Mouse (Mus musculus) lung, embryonic 14.5 days (tissue): Measurements from ENCODE around the gene Kcnd3. TPM values are rescaled to one million over a fixed set of nuclear protein-coding genes. Genes with fewer than 3 reads are reported as not detected.

Experiments used
- ATAC-seq: fragments of 200-750 bp; cut with Nextera tagmentation; 2 replicates; pipeline ENCODE4 v1.8.0; 2017; ENCODE audit warnings: mild to moderate bottlenecking, moderate TSS enrichment, moderate library complexity; ENCODE audit not compliant: insufficient read depth
- DNase-seq: peaks from one replicate; pipeline ENCODE4 v3.0.0-alpha.2; 2015
- H3K27ac ChIP-seq: fragments of 300-500 bp; sonication (generic); 2 replicates; pipeline ENCODE4 v1.5.1; 2014; ENCODE audit warnings: low read depth, mild to moderate bottlenecking, moderate library complexity
- H3K27me3 ChIP-seq: fragments of 300-500 bp; sonication (generic); 2 replicates; pipeline ENCODE4 v1.6.1; 2014; ENCODE audit warnings: low read length, control low read depth; ENCODE audit not compliant: insufficient read depth
- H3K36me3 ChIP-seq: fragments of 300-500 bp; sonication (generic); 2 replicates; pipeline ENCODE4 v1.6.1; 2014; ENCODE audit warnings: control low read depth; ENCODE audit not compliant: insufficient read depth
- H3K4me1 ChIP-seq: fragments of 300-500 bp; sonication (generic); 2 replicates; pipeline ENCODE4 v1.6.1; 2014; ENCODE audit warnings: antibody characterized with exemption, control low read depth; ENCODE audit not compliant: insufficient read depth
- H3K4me2 ChIP-seq: fragments of 300-500 bp; sonication (generic); 2 replicates; pipeline ENCODE4 v1.6.1; 2014; ENCODE audit warnings: mild to moderate bottlenecking
- H3K4me3 ChIP-seq: fragments of 300-500 bp; sonication (generic); 2 replicates; pipeline ENCODE4 v1.5.1; 2014; ENCODE audit warnings: low read depth, low read length
- H3K9ac ChIP-seq: fragments of 300-500 bp; sonication (generic); 2 replicates; pipeline ENCODE4 v1.6.1; 2014
- H3K9me3 ChIP-seq: fragments of 300-500 bp; sonication (generic); 2 replicates; pipeline ENCODE4 v1.6.1; 2016; ENCODE audit warnings: low read depth, low read length, control low read depth
- CTCF ChIP-seq: IDR thresholded peaks from 2 replicates; pipeline ENCODE4 v1.5.1; 2016; ENCODE audit warnings: antibody characterized with exemption, low read depth
- WGBS: fragments of 180-500 bp; shearing (Covaris S2); extraction: QIAGEN DNeasy Blood & Tissue Kit; methylation state at CpG from one replicate; pipeline ENCODE4 v1.1.7; 2014; 5-methylcytosine and 5-hydroxymethylcytosine counted together
- polyA plus RNA-seq: library from polyadenylated mRNA; unstranded; fragments of >200 nt; fragmentation: Nextera tagmentation; extraction: Ambion mirVana; gene quantifications from 2 replicates; pipeline ENCODE4 v1.2.1, GENCODE M21; 2014

The Kcnd3 gene
- polyA plus RNA-seq, 1 experiment from 2014 or later: 0.50 TPM

DNA sequence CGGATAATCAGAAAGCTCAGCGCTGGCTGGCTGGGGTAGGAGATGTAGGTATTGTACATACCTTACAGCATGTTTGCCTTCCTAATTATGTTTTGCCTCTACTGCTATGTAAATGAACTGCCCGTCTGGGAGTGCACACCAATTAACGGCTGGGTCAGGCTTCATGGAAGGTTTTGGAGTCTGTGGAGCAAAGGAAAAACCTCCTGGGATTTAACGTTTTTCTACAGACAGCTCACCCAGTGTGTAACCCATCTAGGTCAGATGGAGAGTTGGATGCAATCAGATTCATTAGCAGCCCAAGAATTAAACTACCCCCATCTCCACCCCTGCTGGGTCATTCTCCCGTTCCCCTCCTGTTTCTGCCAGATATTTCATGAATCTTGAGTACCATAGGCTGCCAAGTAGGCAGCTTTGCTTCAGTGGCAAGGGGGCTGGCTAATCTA lies 117.2 kb downstream of the Kcnd3 start:
- Histone ChIP-seq H3K9ac (no peak overlapping the region), H3K36me3 (no peaks in the 10 kb centered on the region), H3K27ac (no peak overlapping the region), H3K9me3 (no peaks in the 10 kb centered on the region), H3K4me2 (no peak overlapping the region), H3K27me3 (no peaks in the 10 kb centered on the region), H3K4me1 (no peaks in the 10 kb centered on the region), H3K4me3 (no peak overlapping the region)
- no peak for TF ChIP-seq CTCF
- 57% methylated on average over 6 of the region's 6 CpGs for WGBS
- no peak for DNase-seq
- ATAC-seq: no peak

DNA sequence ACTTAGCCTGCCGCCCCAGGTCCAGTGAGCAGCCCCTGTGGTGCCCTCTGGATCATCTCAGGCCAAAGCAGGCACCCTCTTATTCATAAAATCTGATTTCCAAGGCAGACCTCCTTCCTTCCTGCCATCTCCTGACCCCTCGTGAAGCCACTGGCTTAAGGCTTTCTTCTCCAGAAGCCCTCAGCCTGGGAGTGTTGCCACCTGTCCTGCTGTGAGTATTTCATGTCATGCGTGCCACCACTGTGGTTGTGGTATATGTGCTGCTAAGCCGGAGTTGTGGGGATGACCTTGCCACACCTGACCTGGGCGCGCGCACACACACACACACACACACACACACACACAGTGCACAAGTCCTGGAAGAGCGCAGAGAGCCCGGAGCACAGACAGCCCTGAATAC lies 117.8 kb downstream of the Kcnd3 start:
- Histone ChIP-seq H3K36me3 (no peaks in the 10 kb centered on the region), H3K27ac (no peak overlapping the region), H3K9me3 (no peaks in the 10 kb centered on the region), H3K4me3 (no peak overlapping the region), H3K4me2 (no peak overlapping the region), H3K9ac (no peak overlapping the region), H3K4me1 (no peaks in the 10 kb centered on the region), H3K27me3 (no peaks in the 10 kb centered on the region)
- 67% methylated on average over 9 of the region's 9 CpGs for WGBS
- TF ChIP-seq CTCF: no peak
- no peak for ATAC-seq
- no peak for DNase-seq

- no peaks in the 10 kb centered on the region for H3K27me3 ChIP-seq
- ATAC-seq (no peak), DNase-seq (no peak)
- no peak overlapping the region for H3K4me3 ChIP-seq
- H3K4me1 ChIP-seq: no peaks in the 10 kb centered on the region
- TF ChIP-seq CTCF: no peak
- no peaks in the 10 kb centered on the region for H3K9me3 ChIP-seq
- H3K27ac ChIP-seq: no peak overlapping the region
- 24% methylated on average over 3 of the region's 3 CpGs for WGBS
- no peak overlapping the region for H3K9ac ChIP-seq
- H3K36me3 ChIP-seq: no peaks in the 10 kb centered on the region
- no peak overlapping the region for H3K4me2 ChIP-seq
These were observed 118.7 kb downstream of the Kcnd3 start for GRCm38 (mm10) chr3:105570818-105571217.

DNA sequence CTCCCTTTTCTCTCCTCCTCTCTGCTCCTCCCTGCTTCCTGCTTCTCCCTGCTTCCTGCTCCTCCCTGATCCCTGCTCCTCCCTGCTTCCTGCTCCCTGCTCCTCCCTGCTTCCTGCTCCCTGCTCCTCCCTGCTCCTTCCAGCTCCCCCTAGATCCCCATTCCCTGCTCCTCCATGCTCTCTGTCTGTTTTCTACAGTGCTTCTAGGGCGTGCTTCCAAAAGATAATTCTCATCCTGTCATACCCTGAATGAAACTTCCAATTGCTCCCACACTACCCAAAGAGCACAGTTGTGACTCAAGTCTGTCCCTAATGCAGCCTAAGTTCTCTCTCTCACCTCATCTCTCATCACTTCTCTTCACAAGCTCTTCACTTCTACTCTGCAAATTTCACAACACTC lies 119.8 kb downstream of the Kcnd3 start:
- 40% methylated on average over 1 of the region's 1 CpGs for WGBS
- TF ChIP-seq CTCF: no peak
- H3K27ac ChIP-seq: no peak overlapping the region

GRCm38 (mm10) chr3:105573156-105573555 lies 121.0 kb downstream of the Kcnd3 start:
- ATAC-seq (no peak), DNase-seq (no peak)
- no peaks in the 10 kb centered on the region for H3K9me3 ChIP-seq
- no peaks in the 10 kb centered on the region for H3K36me3 ChIP-seq
- H3K4me3 ChIP-seq: no peak overlapping the region
- H3K4me2 ChIP-seq: no peak overlapping the region
- H3K9ac ChIP-seq: no peak overlapping the region
- 68% methylated on average over 2 of the region's 2 CpGs for WGBS
- TF ChIP-seq CTCF: no peak
- no peaks in the 10 kb centered on the region for H3K27me3 ChIP-seq
- H3K27ac ChIP-seq: no peak overlapping the region
- H3K4me1 ChIP-seq: no peaks in the 10 kb centered on the region

More for the DNA sequence above, 119.8 kb downstream of the Kcnd3 start:
- no peak overlapping the region for H3K9ac ChIP-seq
- no peaks in the 10 kb centered on the region for H3K36me3 ChIP-seq
- DNase-seq: no peak
- ATAC-seq: no peak
- no peak overlapping the region for H3K4me2 ChIP-seq
- H3K4me3 ChIP-seq: no peak overlapping the region
- H3K27me3 ChIP-seq: no peaks in the 10 kb centered on the region
- no peaks in the 10 kb centered on the region for H3K9me3 ChIP-seq
- no peaks in the 10 kb centered on the region for H3K4me1 ChIP-seq

DNA sequence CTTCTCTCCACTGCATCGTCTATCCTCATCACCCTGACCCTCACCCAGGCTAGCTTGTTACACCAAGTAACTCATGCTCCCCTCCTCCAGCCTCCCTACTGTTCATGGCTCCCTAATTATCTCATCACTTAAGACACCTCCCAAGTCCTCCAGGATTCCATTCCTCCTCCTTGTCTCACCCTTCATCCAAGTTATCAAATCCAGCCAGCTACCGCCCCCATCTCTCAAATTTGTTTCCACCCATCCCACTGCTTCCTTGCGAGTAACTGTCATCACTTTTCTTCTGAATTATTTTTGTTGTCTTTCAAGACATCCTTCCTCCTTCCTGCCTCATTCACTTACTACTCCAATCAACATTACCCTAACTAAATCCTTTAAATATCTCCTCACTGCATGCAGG lies 126.2 kb downstream of the Kcnd3 start:
- no peak overlapping the region for H3K9ac ChIP-seq
- H3K4me2 ChIP-seq: no peak overlapping the region
- 62% methylated on average over 3 of the region's 3 CpGs for WGBS
- H3K9me3 ChIP-seq: no peaks in the 10 kb centered on the region
- no peaks in the 10 kb centered on the region for H3K36me3 ChIP-seq
- ATAC-seq (no peak), DNase-seq (no peak)
- TF ChIP-seq CTCF: no peak
- H3K27me3 ChIP-seq: no peaks in the 10 kb centered on the region
- H3K4me3 ChIP-seq: no peak overlapping the region
- no peak overlapping the region for H3K27ac ChIP-seq
- no peaks in the 10 kb centered on the region for H3K4me1 ChIP-seq

DNA sequence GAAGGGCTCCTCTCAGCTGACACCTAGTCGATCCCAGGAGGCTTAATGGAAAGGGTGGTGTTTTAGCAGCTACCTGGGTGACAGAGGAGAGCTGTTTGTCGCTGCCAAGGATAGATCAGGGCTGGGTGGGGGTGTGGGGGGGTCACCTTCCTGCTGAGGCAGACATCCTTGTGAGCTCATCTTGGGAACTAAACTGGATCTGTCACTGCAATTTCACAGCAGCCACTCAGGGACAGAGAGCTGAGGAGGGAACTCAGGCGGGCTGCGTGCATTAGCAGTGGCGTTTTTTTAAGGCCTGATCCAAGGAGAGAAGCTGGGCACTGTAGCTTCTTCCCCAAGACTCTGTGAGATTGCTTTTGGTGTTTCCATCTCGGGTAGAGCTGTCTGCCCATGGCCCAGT lies 129.0 kb downstream of the Kcnd3 start:
- H3K4me3 ChIP-seq: no peak overlapping the region
- no peaks in the 10 kb centered on the region for H3K36me3 ChIP-seq
- no peak overlapping the region for H3K27ac ChIP-seq
- no peaks in the 10 kb centered on the region for H3K9me3 ChIP-seq
- TF ChIP-seq CTCF: no peak
- H3K27me3 ChIP-seq: no peaks in the 10 kb centered on the region
- H3K4me1 ChIP-seq: no peaks in the 10 kb centered on the region
- no peak for ATAC-seq
- 48% methylated on average over 6 of the region's 6 CpGs for WGBS
- H3K9ac ChIP-seq: no peak overlapping the region
- no peak overlapping the region for H3K4me2 ChIP-seq
- no peak for DNase-seq

DNA sequence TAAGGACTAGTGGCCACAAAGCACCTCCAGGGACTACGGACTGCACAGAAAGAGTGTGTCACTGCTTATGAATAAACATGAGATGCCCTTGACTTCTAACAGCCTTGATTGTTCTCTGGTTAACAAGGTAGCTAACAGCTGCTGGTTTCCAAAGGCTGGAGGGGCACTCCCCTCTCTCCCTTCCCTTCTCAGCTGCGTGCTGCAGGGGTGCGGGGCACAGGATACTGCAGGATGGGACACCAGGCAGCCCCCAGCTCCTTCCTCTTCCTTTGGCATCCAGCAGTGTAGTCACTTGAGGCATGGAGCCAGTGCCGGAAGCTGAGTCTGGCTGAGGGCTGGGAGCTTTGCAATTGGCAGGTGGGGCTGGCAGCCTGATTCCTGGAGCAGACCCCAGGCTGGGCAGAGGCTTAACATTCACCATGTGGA lies 133.6 kb downstream of the Kcnd3 start:
- Histone ChIP-seq H3K9me3 (no peaks in the 10 kb centered on the region), H3K4me3 (no peak overlapping the region), H3K9ac (no peak overlapping the region), H3K4me2 (no peak overlapping the region), H3K36me3 (no peaks in the 10 kb centered on the region), H3K27ac (no peak overlapping the region), H3K27me3 (no peaks in the 10 kb centered on the region), H3K4me1 (no peaks in the 10 kb centered on the region)
- no peak for TF ChIP-seq CTCF
- ATAC-seq (no peak), DNase-seq (peak; percentile 4)
- 44% methylated on average over 4 of the region's 4 CpGs for WGBS
